Mouse (Mus musculus): ENCODE results near the gene Ddr2. TPM values are rescaled to one million over a fixed set of nuclear protein-coding genes. Genes with fewer than 3 reads are reported as not detected.

Gene Ddr2
- total RNA-seq, 1 experiment: 6.8 TPM

- DNase-seq (ENCODE audit: low read depth, low spot score): no peak
- Histone ChIP-seq H3K27ac (ENCODE audit: insufficient read depth, low read depth, low read length, poor library complexity, severe bottlenecking) (no peak overlapping the region), H3K4me1 (ENCODE audit: control insufficient read depth in 2 of 2, insufficient read depth in 2 of 2, low read length in 2 of 2, poor library complexity in 1 of 2) (no peaks in the 10 kb centered on the region)
Observed at GRCm38 (mm10) chr1:170056921-170057320, 53.6 kb downstream of the Ddr2 start.

GRCm38 (mm10) chr1:170056214-170056613 is 54.3 kb downstream of the Ddr2 start:
- H3K27ac ChIP-seq (ENCODE audit: insufficient read depth, low read depth, low read length, poor library complexity, severe bottlenecking): no peak overlapping the region
- no peak for TF ChIP-seq HCFC1 (IDR thresholded peaks at IDR 0.05; ENCODE audit: borderline replicate concordance, insufficient read depth, low read length)
- TF ChIP-seq ZNF384 (IDR thresholded peaks at IDR 0.05; ENCODE audit: low read depth, low read length): no peak
- no peak for TF ChIP-seq ZC3H11A (IDR thresholded peaks at IDR 0.05; ENCODE audit: borderline replicate concordance, low read depth, low read length)
- TF ChIP-seq CHD2 (IDR thresholded peaks at IDR 0.05; ENCODE audit: low read depth, low read length): no peak
- no peak for TF ChIP-seq MAFK (IDR thresholded peaks at IDR 0.05; ENCODE audit: insufficient read depth, low read depth, low read length)
- no peaks in the 10 kb centered on the region for H3K9me3 ChIP-seq (ENCODE audit: control insufficient read depth, insufficient read depth, low read depth, low read length)
- in situ Hi-C loops (cut with MboI; ENCODE audit: low sequenced_read_pairs in 2 of 2, unreplicated experiment in 2 of 2): no loop called here
- H3K4me1 ChIP-seq (ENCODE audit: control insufficient read depth in 2 of 2, insufficient read depth in 2 of 2, low read length in 2 of 2, poor library complexity in 1 of 2): no peaks in the 10 kb centered on the region
- no peak overlapping the region for H3K4me3 ChIP-seq (ENCODE audit: insufficient read depth in 1 of 2, low read depth in 1 of 2, low read length in 2 of 2, poor library complexity in 1 of 2, severe bottlenecking in 1 of 2)
- no peaks in the 10 kb centered on the region for H3K36me3 ChIP-seq (ENCODE audit: control insufficient read depth, insufficient read depth, low read length, poor library complexity, severe bottlenecking)
- DNase-seq (ENCODE audit: low read depth, low spot score): no peak
- H3K9ac ChIP-seq (ENCODE audit: insufficient read depth, low read depth, low read length, poor library complexity, severe bottlenecking): no peak overlapping the region

More at GRCm38 (mm10) chr1:170056921-170057320, 53.6 kb downstream of the Ddr2 start:
- Histone ChIP-seq H3K36me3 (ENCODE audit: control insufficient read depth, insufficient read depth, low read length, poor library complexity, severe bottlenecking) (no peaks in the 10 kb centered on the region), H3K4me3 (ENCODE audit: insufficient read depth in 1 of 2, low read depth in 1 of 2, low read length in 2 of 2, poor library complexity in 1 of 2, severe bottlenecking in 1 of 2) (no peak overlapping the region), H3K9me3 (ENCODE audit: control insufficient read depth, insufficient read depth, low read depth, low read length) (no peaks in the 10 kb centered on the region), H3K9ac (ENCODE audit: insufficient read depth, low read depth, low read length, poor library complexity, severe bottlenecking) (no peak overlapping the region)
- TF ChIP-seq ZC3H11A (IDR thresholded peaks at IDR 0.05; ENCODE audit: borderline replicate concordance, low read depth, low read length) (no peak), ZNF384 (IDR thresholded peaks at IDR 0.05; ENCODE audit: low read depth, low read length) (no peak), HCFC1 (IDR thresholded peaks at IDR 0.05; ENCODE audit: borderline replicate concordance, insufficient read depth, low read length) (no peak), CHD2 (IDR thresholded peaks at IDR 0.05; ENCODE audit: low read depth, low read length) (no peak), MAFK (IDR thresholded peaks at IDR 0.05; ENCODE audit: insufficient read depth, low read depth, low read length) (no peak)
- in situ Hi-C loops (cut with MboI; ENCODE audit: low sequenced_read_pairs in 2 of 2, unreplicated experiment in 2 of 2): no loop called here

GRCm38 (mm10) chr1:170052469-170053065 is 58.0 kb downstream of the Ddr2 start:
- no peak for DNase-seq (ENCODE audit: low read depth, low spot score)
- Histone ChIP-seq H3K36me3 (ENCODE audit: control insufficient read depth, insufficient read depth, low read length, poor library complexity, severe bottlenecking) (no peaks in the 10 kb centered on the region), H3K9ac (ENCODE audit: insufficient read depth, low read depth, low read length, poor library complexity, severe bottlenecking) (no peak overlapping the region), H3K4me3 (ENCODE audit: insufficient read depth in 1 of 2, low read depth in 1 of 2, low read length in 2 of 2, poor library complexity in 1 of 2, severe bottlenecking in 1 of 2) (no peak overlapping the region), H3K27ac (ENCODE audit: insufficient read depth, low read depth, low read length, poor library complexity, severe bottlenecking) (no peak overlapping the region), H3K9me3 (ENCODE audit: control insufficient read depth, insufficient read depth, low read depth, low read length) (no peaks in the 10 kb centered on the region), H3K4me1 (ENCODE audit: control insufficient read depth in 2 of 2, insufficient read depth in 2 of 2, low read length in 2 of 2, poor library complexity in 1 of 2) (no peaks in the 10 kb centered on the region)
- TF ChIP-seq ZC3H11A (IDR thresholded peaks at IDR 0.05; ENCODE audit: borderline replicate concordance, low read depth, low read length) (no peak), CHD2 (IDR thresholded peaks at IDR 0.05; ENCODE audit: low read depth, low read length) (no peak), ZNF384 (IDR thresholded peaks at IDR 0.05; ENCODE audit: low read depth, low read length) (no peak), HCFC1 (IDR thresholded peaks at IDR 0.05; ENCODE audit: borderline replicate concordance, insufficient read depth, low read length) (no peak), MAFK (IDR thresholded peaks at IDR 0.05; ENCODE audit: insufficient read depth, low read depth, low read length) (no peak)
- in situ Hi-C loops (cut with MboI; ENCODE audit: low sequenced_read_pairs in 2 of 2, unreplicated experiment in 2 of 2): no loop called here

GRCm38 (mm10) chr1:170051631-170052177 is 58.9 kb downstream of the Ddr2 start:
- in situ Hi-C loops (cut with MboI; ENCODE audit: low sequenced_read_pairs in 2 of 2, unreplicated experiment in 2 of 2): no loop called here
- no peaks in the 10 kb centered on the region for H3K4me1 ChIP-seq (ENCODE audit: control insufficient read depth in 2 of 2, insufficient read depth in 2 of 2, low read length in 2 of 2, poor library complexity in 1 of 2)
- H3K36me3 ChIP-seq (ENCODE audit: control insufficient read depth, insufficient read depth, low read length, poor library complexity, severe bottlenecking): no peaks in the 10 kb centered on the region
- no peak for DNase-seq (ENCODE audit: low read depth, low spot score)
- H3K9ac ChIP-seq (ENCODE audit: insufficient read depth, low read depth, low read length, poor library complexity, severe bottlenecking): no peak overlapping the region
- no peak overlapping the region for H3K4me3 ChIP-seq (ENCODE audit: insufficient read depth in 1 of 2, low read depth in 1 of 2, low read length in 2 of 2, poor library complexity in 1 of 2, severe bottlenecking in 1 of 2)
- H3K9me3 ChIP-seq (ENCODE audit: control insufficient read depth, insufficient read depth, low read depth, low read length): no peaks in the 10 kb centered on the region
- no peak overlapping the region for H3K27ac ChIP-seq (ENCODE audit: insufficient read depth, low read depth, low read length, poor library complexity, severe bottlenecking)
- TF ChIP-seq ZNF384 (IDR thresholded peaks at IDR 0.05; ENCODE audit: low read depth, low read length): no peak
- no peak for TF ChIP-seq HCFC1 (IDR thresholded peaks at IDR 0.05; ENCODE audit: borderline replicate concordance, insufficient read depth, low read length)
- no peak for TF ChIP-seq CHD2 (IDR thresholded peaks at IDR 0.05; ENCODE audit: low read depth, low read length)
- no peak for TF ChIP-seq ZC3H11A (IDR thresholded peaks at IDR 0.05; ENCODE audit: borderline replicate concordance, low read depth, low read length)
- TF ChIP-seq MAFK (IDR thresholded peaks at IDR 0.05; ENCODE audit: insufficient read depth, low read depth, low read length): no peak
